Mouse (Mus musculus): ENCODE measurements around the gene Mylk.

Gene Mylk

GRCm38 (mm10) chr16:34839704-34840331 is 94.8 kb downstream of the Mylk start:
- in situ Hi-C loops (cut with MboI, MseI) = no loop called here

GRCm38 (mm10) chr16:34844783-34845182 is 99.8 kb downstream of the Mylk start:
- in situ Hi-C loops (cut with MboI, MseI) = no loop called here

DNA sequence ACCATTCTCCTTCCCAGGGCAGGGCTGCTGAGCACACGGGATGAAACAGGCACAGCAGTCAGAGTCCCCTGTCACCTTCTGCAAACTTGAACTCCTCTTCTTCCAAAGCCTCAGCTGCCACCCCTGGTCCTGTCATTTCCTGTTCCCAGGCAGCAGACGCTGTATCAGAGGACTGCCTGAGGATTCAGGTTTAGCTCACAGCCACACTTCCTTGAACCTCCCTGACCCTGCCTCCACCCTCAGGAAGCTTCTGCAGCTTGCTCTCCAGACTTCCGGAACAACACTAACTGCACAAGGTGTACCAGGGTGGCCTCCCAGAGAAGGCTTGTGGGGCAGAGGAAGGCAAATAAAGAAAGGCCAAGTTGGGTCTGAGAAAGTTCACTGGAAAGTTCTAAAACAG is 102.6 kb downstream of the Mylk start:
- in situ Hi-C loops (cut with MboI, MseI) = no loop called here

- in situ Hi-C loops (cut with MboI, MseI) = no loop called here
Observed at GRCm38 (mm10) chr16:34854066-34854465, 109.1 kb downstream of the Mylk start.

DNA sequence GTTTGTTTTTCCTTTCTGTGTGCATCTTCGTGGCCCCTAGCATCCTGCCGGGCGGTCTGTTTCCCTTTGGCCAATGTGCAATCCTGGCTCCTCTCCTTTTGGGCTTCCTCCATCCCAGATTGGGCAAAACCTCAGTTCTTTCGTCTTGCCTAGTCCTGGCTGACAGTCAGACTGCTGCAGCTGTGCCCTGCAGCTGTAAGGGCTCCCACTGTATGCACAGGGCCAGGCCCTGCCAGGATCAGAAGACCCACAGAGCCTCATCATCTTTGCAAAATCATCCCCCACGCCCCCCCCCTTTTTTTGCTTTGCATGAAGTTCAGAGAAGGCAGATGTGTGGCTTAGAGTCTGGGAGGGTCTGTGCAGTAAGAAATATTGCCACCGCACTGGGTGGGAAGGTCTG is 110.1 kb downstream of the Mylk start:
- in situ Hi-C loops (cut with MboI, MseI) = no loop called here

GRCm38 (mm10) chr16:34855751-34856150 is 110.7 kb downstream of the Mylk start:
- in situ Hi-C loops (cut with MboI, MseI) = no loop called here

- in situ Hi-C loops (cut with MboI, MseI) = no loop called here
Observed at GRCm38 (mm10) chr16:34857631-34858030, 112.6 kb downstream of the Mylk start.

- in situ Hi-C loops (cut with MboI, MseI) = no loop called here
Observed at GRCm38 (mm10) chr16:34860761-34861160, 115.8 kb downstream of the Mylk start.

- in situ Hi-C loops (cut with MboI, MseI) = no loop called here
Observed at GRCm38 (mm10) chr16:34861744-34862365, 116.8 kb downstream of the Mylk start.

DNA sequence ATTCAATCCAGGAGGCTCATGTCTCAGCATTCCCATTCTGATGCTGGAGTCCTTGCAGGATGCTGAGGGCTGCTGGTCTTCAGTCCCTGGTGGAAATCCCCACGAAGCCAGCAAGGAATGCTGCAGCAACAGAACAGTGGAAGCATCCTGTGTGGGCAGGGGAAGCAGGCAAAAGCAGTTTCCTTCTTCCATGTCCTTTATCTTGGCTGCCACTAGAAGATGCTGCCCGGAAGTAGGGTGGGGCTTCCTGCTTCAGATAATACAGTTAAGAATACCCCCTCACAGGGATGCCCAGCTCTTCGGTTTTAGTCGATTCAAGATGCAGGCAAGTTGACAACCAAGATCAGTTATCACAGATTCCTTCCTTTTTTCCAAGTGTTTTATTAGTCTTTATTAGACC is 120.4 kb downstream of the Mylk start:
- in situ Hi-C loops (cut with MboI, MseI) = no loop called here

DNA sequence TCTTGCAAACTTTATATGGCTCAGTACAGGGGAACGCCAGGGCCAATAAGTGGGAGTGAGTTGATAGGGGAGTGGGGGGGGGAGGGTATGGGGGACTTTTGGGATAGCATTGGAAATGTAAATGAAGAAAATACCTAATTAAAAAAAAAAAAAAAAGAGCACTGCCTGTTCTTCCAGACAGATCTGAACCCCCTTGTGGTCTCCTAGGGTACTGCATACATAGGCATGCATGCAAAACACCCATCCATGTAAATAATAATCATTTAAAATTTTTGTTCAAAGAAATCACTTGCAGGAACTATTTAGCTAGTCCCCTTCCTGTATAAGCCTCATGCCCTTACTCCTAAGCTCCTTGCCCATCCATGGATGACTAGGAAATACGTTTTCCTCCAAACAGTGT is 122.2 kb downstream of the Mylk start:
- in situ Hi-C loops (cut with MboI, MseI) = no loop called here

GRCm38 (mm10) chr16:34880031-34880778 is 135.2 kb downstream of the Mylk start:
- in situ Hi-C loops (cut with MboI, MseI) = no loop called here

DNA sequence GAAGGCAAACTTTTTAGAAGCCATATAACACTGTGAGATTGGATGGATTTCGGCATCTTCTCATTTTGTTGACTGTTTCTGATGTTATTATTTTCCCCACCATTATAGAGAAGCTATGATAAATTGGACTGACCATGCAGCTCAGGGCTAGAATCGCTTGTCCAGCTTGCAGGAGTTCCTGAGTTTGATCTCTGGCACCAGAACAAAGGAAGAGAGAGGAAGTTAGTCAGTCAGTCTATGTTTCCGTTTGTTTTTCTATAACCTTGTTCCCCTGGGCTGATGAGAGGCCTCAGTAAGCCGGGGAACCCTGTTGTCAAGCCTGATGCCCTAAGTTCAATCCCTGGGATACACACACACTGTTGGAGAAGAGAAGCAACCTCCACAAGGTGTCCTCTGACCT is 135.8 kb downstream of the Mylk start:
- in situ Hi-C loops (cut with MboI, MseI) = no loop called here

DNA sequence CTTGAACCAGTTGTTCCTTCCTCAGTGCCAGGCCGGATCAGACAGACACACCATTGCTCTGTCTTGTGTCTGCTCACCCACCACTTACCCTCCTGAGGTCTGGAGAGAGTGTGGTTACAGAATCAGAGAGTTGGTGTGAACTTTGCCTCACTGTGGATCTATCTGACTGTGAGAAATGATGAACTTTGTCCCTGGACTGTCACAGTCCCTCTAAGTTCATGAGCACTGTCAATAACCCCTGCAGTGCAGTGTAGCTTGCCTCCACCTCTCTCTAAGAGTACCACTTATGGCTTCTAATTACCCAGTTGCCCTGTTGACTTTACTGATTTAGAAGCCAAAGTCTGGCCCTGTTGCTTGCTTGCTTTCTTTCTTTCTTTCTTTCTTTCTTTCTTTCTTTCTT is 142.0 kb downstream of the Mylk start:
- in situ Hi-C loops (cut with MboI, MseI) = no loop called here

DNA sequence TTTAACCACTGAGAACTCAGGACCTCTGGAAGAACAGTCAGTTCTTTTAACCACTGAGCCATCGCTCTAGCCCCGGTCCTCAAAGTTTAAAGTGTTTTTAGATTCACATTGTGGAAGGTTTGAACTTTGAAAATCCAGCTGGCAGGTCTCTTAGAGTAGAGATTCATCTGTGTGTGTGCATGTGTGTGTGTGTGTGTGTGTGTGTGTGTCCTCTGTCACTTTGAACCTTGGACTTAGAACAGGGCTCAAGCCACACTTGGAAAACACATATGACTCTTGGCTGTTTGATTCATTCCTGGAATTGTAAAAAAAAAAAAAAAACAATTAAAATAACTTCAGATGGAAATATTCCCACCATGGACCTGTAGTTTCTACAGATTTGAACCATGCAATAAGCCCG is 149.0 kb downstream of the Mylk start:
- in situ Hi-C loops (cut with MboI, MseI) = no loop called here

DNA sequence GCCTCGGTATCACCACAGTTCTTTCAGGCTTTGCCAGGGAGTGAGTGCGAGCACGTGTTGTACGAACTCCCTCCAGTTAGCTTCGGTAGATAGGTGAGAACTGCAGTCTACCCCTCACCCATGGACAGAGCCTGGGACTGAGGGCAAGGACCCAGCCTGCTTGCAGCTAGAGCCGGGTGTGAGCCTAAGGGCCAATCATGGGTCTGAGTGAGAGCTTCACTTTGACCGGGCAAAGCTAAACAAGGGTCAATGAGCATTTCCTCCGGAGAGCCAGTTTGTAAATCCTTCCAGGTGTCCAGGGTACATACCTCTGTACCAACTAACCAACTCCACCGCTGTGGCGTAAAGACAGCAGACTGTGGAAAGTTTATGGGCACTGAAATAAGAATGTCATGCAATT is 150.9 kb downstream of the Mylk start:
- in situ Hi-C loops (cut with MboI, MseI) = no loop called here

DNA sequence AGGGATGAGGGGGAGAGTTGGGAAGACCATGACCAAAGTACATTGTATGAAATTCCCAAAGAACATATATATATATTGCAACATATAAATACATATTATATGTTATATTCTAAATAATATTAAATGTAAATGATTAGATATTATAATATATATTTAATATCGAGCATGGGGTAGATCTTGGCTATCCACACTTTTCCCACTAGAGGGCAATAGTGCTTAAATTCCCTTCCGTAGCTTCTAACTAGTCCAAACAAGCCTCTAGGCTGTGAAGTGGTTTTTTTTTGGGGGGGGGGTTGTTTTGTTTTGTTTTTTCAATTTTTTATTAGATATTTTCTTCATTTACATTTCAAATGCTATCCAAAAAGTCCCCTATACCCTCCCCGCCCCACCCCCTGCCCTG is 152.0 kb downstream of the Mylk start:
- in situ Hi-C loops (cut with MboI, MseI) = no loop called here

- in situ Hi-C loops (cut with MboI, MseI) = no loop called here
Observed at GRCm38 (mm10) chr16:34898057-34898789, 153.2 kb downstream of the Mylk start.

GRCm38 (mm10) chr16:34899071-34899808 is 154.2 kb downstream of the Mylk start:
- in situ Hi-C loops (cut with MboI, MseI) = no loop called here

- in situ Hi-C loops (cut with MboI, MseI) = no loop called here
Observed at GRCm38 (mm10) chr16:34899997-34900396, 155.0 kb downstream of the Mylk start.

GRCm38 (mm10) chr16:34900471-34900870 is 155.5 kb downstream of the Mylk start:
- in situ Hi-C loops (cut with MboI, MseI) = no loop called here

DNA sequence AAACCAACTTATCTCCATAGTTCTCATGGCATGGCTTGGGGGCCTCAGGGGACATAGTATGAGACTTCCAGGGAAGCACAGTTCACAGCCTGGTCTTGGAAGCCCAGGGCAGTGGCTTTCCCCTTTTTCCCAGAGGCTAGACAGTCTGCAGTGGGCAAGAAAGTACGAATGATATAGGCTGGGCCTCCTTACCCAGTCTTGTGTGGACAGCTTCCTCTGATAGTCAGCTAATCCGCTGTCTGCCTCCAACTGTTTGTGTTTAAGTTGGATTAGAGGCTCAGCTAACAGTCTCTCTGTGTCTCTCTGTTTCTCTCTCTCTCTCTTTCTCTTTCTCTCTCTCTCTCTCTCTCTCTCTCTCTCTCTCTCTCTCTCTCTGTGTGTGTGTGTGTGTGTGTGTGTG is 156.0 kb downstream of the Mylk start:
- in situ Hi-C loops (cut with MboI, MseI) = no loop called here
